Mouse (Mus musculus): ENCODE results near the gene Myf6. TPM values are rescaled to one million over a fixed set of nuclear protein-coding genes. Genes with fewer than 3 reads are reported as not detected.

Gene Myf6
- polyA plus RNA-seq, 1 experiment from 2014 or later: 0.15 TPM

DNA sequence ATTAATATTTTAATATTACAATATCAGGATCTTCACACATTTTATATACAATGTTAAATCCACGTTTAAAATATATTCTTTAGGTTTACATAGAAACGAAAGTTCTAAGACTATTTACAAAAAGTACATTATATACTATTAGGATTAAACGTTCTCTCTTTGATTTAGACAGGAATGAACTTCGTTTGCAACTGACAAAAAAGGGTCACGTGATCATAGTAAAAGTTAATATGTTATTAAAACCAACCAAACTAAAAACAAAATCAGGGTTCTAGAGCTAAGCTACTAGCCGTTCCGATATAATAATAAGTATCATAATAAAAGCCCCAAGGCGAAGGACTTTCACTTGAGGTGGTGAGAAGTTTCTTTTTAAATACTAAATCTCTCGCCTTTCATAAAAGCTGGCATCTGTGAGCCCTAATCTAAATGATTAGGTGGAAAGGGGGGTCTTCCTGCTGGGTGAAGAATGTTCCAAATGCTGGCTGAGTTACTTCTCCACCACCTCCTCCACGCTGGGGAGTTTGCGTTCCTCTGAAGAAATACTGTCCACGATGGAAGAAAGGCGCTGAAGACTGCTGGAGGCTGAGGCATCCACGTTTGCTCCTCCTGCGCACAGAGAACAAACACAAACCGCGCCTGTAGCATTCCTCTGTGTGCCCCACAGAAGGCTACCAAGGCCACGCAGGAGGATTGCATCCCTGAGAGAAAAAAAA, 1.5 kb downstream of the Myf6 start:
- peaks cover 7% of the 10 kb centered on the region for H3K4me1 ChIP-seq (replicated peaks)
- no peaks in the 10 kb centered on the region for H3K36me3 ChIP-seq
- peak overlapping the region; percentile 27; the same call in 1 of the 2 replicates for H3K9ac ChIP-seq
- peak overlapping the region; percentile 46 for H3K4me2 ChIP-seq
- WGBS: 44% methylated on average over 18 of the region's 18 CpGs
- ATAC-seq (ENCODE audit: low read depth): 0 out of 2 replicates have a peak, but pooled peaks have one; percentile 8
- H3K9me3 ChIP-seq: no peaks in the 10 kb centered on the region
- no peaks in the 10 kb centered on the region for H3K27me3 ChIP-seq
- H3K4me3 ChIP-seq: peak overlapping the region; percentile 20; the same call in 1 of the 2 replicates
- H3K27ac ChIP-seq (replicated peaks): no peak overlapping the region

DNA sequence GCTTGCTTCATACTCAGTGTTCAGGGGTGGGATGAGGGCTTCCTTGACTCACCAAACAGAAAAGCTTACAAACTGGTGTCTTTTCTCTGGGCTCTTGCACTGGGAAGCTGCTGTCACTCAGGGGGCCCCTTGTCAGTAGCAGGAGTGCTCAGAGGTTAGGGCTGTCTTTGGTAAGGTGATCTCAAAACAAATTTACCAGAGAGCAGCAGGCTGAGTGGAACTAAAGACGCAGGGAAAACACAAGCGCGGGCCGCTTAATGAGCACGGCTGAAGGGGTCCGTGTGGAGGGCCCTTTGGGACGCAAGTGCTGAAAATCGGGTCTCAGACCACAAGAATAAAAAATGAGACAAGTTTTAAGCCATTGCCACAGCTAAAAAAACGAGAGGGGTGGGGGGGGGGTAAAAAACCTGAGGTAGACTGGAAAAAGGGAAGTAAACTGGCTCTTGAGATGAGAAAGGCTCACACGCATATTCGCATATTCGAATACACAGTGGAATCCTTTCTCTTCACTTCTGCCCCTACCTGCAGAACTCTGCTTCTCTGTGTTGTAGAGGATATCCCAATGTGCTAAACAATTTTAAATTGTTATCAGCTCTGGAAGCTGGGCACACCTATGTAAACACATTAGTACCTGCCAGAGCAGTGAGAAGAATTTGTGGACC, 5.8 kb downstream of the Myf6 start:
- H3K27ac ChIP-seq (replicated peaks): no peak overlapping the region
- ATAC-seq (ENCODE audit: low read depth): no peak
- H3K4me3 ChIP-seq: no peak overlapping the region
- H3K4me1 ChIP-seq (replicated peaks): peaks cover 7% of the 10 kb centered on the region
- no peak overlapping the region for H3K9ac ChIP-seq
- 37% methylated on average over 12 of the region's 12 CpGs for WGBS
- H3K27me3 ChIP-seq: no peaks in the 10 kb centered on the region
- H3K4me2 ChIP-seq: no peak overlapping the region
- H3K9me3 ChIP-seq: no peaks in the 10 kb centered on the region
- H3K36me3 ChIP-seq: no peaks in the 10 kb centered on the region

DNA sequence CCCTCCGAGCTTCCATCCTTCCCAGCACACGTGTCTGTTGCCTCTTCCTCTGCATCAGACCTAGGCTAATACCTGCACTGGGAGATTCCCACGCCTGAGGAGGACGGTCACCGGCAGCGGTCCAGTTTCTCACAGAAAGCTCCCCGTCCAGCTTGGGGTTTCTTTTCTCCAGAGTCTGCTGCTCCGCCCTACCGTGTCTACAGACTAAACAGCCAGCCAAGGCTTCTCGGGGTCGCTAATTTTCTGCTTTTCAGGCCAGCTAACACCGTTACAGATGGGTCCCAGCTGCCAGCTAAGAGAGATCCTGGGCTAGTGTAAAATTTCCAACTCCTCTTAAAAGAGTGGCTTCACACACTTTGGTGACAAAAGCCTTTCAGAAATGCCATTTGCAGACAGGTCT, 7.8 kb downstream of the Myf6 start:
- Histone ChIP-seq H3K9ac (no peak overlapping the region), H3K4me1 (replicated peaks) (no peaks in the 10 kb centered on the region; the same call in 1 of the 2 replicates), H3K27ac (replicated peaks) (no peak overlapping the region), H3K4me2 (no peak overlapping the region), H3K36me3 (no peaks in the 10 kb centered on the region), H3K9me3 (no peaks in the 10 kb centered on the region), H3K27me3 (no peaks in the 10 kb centered on the region), H3K4me3 (no peak overlapping the region)
- WGBS: 54% methylated on average over 12 of the region's 12 CpGs
- no peak for ATAC-seq (ENCODE audit: low read depth)

DNA sequence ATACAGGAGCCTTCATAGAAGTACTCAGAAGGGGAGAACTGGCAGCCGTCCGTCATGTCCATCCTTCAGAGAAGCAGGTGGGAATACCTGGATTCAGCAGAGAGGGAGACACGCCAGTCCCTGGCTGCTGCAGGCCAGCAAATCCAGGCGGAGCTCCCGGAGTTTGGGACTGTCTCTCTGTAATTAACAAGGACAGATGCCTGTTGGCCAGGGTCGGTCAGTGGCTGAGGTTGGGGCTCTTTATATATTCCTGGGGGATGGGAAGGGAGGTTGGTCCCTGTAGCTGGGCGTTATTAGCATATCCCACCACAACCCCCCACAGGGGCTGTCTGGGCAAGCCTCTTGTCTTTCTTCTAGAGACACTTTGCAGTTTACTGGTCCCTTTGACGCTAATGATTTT, 8.7 kb downstream of the Myf6 start, which contains the start of gene Myf5:
Gene Myf5 (minus strand): TSS at position 265 of the 400 bp plus-strand sequence.
- no peaks in the 10 kb centered on the region for H3K9me3 ChIP-seq
- ATAC-seq (ENCODE audit: low read depth): no peak
- H3K4me3 ChIP-seq: no peak within 1 kb of the TSS
- 40% methylated on average over 8 of the region's 8 CpGs for WGBS
- no peak within 1 kb of the TSS for H3K4me2 ChIP-seq
- H3K36me3 ChIP-seq: no peaks in the 10 kb centered on the region
- no peak within 1 kb of the TSS for H3K27ac ChIP-seq (replicated peaks)
- no peaks in the 10 kb centered on the region for H3K27me3 ChIP-seq
- no peak within 1 kb of the TSS for H3K9ac ChIP-seq
- no peaks in the 10 kb centered on the region; the same call in 1 of the 2 replicates for H3K4me1 ChIP-seq (replicated peaks)

DNA sequence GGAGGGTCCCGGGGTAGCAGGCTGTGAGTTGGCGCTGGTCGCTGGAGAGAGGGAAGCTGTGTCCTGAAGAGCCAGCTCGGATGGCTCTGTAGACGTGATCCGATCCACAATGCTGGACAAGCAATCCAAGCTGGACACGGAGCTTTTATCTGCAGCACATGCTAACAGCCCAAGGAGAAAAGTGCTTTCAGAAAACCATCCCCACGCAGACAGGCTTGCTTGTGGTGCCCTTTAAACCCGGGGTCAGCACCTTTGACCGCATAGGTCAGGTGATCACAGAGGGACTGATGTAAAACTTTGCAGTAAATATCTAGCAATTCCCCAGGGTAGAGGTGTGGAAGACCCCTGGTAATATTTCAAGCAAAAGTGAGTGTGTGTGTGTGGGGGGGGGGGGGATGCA, 10.5 kb downstream of the Myf6 start:
- 0 out of 2 replicates have a peak overlapping the region, but pooled peaks have one; percentile 0 for H3K4me2 ChIP-seq
- no peaks in the 10 kb centered on the region for H3K36me3 ChIP-seq
- no peaks in the 10 kb centered on the region; the same call in 1 of the 2 replicates for H3K4me1 ChIP-seq (replicated peaks)
- H3K4me3 ChIP-seq: no peak overlapping the region
- H3K27ac ChIP-seq (replicated peaks): no peak overlapping the region
- H3K27me3 ChIP-seq: no peaks in the 10 kb centered on the region
- no peak overlapping the region for H3K9ac ChIP-seq
- no peak for ATAC-seq (ENCODE audit: low read depth)
- WGBS: 70% methylated on average over 10 of the region's 10 CpGs
- no peaks in the 10 kb centered on the region for H3K9me3 ChIP-seq

DNA sequence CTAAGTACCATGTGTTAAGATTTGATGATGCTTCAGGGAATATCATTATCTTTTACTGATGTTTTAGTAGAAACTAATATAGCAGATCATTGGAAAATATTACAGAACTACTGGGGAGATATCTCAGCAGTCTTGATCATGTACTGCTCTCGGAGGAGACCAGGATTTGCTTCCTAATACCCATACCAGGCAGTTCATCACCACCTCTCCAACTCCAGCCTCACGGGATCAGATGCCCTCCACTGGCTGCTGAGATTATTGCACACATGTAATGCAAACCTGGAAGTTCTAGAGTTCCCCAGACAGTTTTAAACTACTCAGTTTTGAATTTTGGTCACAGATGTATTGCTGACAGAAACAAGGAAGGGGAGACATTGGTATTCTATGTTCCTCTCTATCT, 21.0 kb downstream of the Myf6 start:
- WGBS: 41% methylated on average over 2 of the region's 2 CpGs
- Histone ChIP-seq H3K4me3 (no peak overlapping the region), H3K36me3 (no peaks in the 10 kb centered on the region), H3K27me3 (no peaks in the 10 kb centered on the region), H3K4me2 (no peak overlapping the region), H3K9me3 (no peaks in the 10 kb centered on the region), H3K4me1 (replicated peaks) (peaks cover 6% of the 10 kb centered on the region), H3K27ac (replicated peaks) (no peak overlapping the region), H3K9ac (no peak overlapping the region)
- ATAC-seq (ENCODE audit: low read depth): no peak

DNA sequence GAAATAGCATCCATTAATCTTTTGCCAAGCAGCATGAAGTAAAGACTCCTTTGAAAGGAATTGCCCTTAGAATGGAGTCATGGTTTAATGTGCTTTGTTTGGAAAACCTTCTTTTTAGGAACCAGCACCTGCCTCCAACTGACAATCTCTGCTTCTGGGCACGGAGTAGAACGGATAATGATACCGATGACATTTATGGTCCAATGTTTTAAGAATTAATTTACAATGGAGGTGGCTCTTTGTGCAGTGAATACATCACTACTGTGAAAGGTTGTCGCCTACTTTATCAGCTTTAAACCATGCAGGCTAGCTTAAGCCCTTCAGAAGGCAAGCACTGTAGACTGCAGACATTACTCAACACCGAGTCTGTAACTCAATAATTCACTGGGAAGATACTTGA, 22.8 kb downstream of the Myf6 start:
- no peaks in the 10 kb centered on the region for H3K9me3 ChIP-seq
- H3K27me3 ChIP-seq: no peaks in the 10 kb centered on the region
- WGBS: 23% methylated on average over 5 of the region's 5 CpGs
- no peak overlapping the region for H3K27ac ChIP-seq (replicated peaks)
- no peaks in the 10 kb centered on the region for H3K36me3 ChIP-seq
- ATAC-seq (ENCODE audit: low read depth): no peak
- no peak overlapping the region for H3K4me2 ChIP-seq
- H3K9ac ChIP-seq: no peak overlapping the region
- peaks cover 6% of the 10 kb centered on the region for H3K4me1 ChIP-seq (replicated peaks)
- H3K4me3 ChIP-seq: no peak overlapping the region

DNA sequence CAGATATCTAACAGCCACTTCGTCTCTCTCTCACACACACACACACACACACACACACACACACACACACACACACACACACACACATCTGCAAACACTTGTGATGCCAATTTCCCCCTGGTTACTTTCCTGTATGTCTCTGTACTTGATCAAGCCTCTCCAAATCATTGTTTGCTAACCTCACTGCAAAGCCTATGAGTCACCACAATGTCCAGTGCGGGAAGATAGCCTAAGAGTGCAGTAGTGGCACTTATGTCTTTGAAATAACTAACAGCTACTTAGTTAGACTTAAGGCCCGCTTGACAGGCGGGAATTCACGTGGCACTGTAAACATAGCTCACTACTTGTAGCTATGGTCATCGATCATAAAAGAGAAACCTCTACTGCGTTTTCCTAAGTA, 26.7 kb downstream of the Myf6 start:
- Histone ChIP-seq H3K4me3 (no peak overlapping the region), H3K27ac (replicated peaks) (no peak overlapping the region), H3K36me3 (no peaks in the 10 kb centered on the region), H3K9ac (no peak overlapping the region), H3K9me3 (no peaks in the 10 kb centered on the region), H3K4me1 (replicated peaks) (peaks cover 6% of the 10 kb centered on the region), H3K27me3 (no peaks in the 10 kb centered on the region), H3K4me2 (no peak overlapping the region)
- 95% methylated on average over 7 of the region's 7 CpGs for WGBS
- no peak for ATAC-seq (ENCODE audit: low read depth)

DNA sequence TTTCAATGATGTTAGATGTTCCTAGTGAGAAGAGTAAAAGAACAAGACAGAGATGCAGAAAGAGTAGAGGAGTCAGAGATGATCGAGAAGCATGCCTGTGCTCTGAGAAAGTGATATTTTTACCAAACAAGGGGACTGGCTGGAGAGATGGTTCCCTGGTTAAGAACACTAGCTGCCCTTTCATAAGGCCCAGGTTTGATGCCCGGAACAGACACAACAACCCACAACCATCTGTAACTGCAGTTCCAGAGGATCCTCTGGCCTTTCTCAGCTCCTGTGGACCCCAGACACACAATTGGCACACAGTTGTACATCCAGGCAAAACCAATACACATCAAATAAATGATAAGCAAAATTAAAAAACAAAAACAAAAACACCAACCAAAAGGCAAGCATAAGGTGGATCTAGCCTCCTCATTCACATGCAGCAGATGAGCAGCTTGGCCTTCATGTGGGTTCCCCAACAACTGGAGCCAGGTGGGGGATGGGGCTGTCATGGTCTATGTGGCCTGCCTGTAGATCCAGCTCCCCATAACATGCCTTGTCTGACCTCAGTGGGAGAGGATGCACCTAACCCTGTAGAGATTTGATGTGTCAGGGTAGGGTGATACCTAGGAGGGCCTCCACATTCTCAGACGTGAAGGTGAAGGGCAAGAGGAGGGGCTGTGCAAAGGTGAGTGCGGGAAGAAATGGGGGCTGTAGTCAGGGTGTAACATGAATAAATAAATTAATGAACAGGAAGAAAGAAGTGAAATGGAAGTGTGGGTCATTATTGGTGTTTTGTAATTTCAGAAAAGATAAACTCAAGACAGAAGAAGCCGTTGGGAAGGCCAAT, 44.8 kb downstream of the Myf6 start:
- Histone ChIP-seq H3K9ac (no peak overlapping the region), H3K36me3 (no peaks in the 10 kb centered on the region), H3K9me3 (no peaks in the 10 kb centered on the region), H3K4me1 (replicated peaks) (no peaks in the 10 kb centered on the region), H3K4me2 (no peak overlapping the region), H3K4me3 (no peak overlapping the region), H3K27ac (replicated peaks) (no peak overlapping the region), H3K27me3 (no peaks in the 10 kb centered on the region)
- WGBS: 88% methylated on average over 5 of the region's 5 CpGs
- no peak for ATAC-seq (ENCODE audit: low read depth)

Small RNA genes lying within 50 kb of the gene (microRNA-seq; reads per million reads assigned to microRNA genes)
- gene Gm44403: not detected

Other genes starting within 250 kb of the Myf6 start
- 50.8 and 53.3 TPM in 2 replicates for gene Lin7a, start 223.1 kb downstream of the Myf6 start, polyA plus RNA-seq (2015; fragmentation: Nextera tagmentation; extraction: Ambion mirVana)
- gene Myf5, start 8.6 kb downstream of the Myf6 start, polyA plus RNA-seq (2015; fragmentation: Nextera tagmentation; extraction: Ambion mirVana): 0.47 and 2.8 TPM in 2 replicates
- gene Ptprq, start 225.3 kb upstream of the Myf6 start, polyA plus RNA-seq (2015; fragmentation: Nextera tagmentation; extraction: Ambion mirVana): 0.15 and 0.23 TPM in 2 replicates